In the genomic region with DNA sequence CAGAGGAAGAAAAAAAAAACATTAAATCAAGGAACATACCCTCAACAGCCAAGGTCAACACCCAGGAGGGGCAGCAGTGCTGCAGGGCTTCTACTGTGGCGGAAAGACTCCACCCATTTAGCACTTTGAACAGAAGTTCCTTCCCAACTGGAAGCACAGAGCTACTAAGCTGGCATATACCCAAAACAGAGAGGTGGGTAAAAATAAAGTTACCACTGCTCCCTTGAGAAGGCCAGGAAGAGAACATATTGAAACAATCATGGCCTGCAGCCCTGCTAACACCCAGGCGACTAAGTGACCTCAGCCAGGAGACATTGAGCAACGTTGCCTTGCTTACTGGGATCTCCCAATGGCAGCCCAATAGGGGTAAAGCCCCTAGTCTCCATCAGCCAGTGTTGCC, we compare ENCODE assay signal across 9 mouse cellular contexts.
DNase-seq lines count a peak whose midpoint lies in the region; ATAC-seq lines count a peak whose summit lies in the region.
"Had no signal": no experiment of that assay in that cellular context is flagged by ENCODE, and none has a peak within 500 bp of the region (broad histone marks: within the 10 kb centered on the region; RNA-seq: fewer than 3 reads in every experiment).

No protein-coding gene starts in this region.

- H3K27me3 ChIP-seq in kidney, embryonic 14.5 days (ENCODE audit: control insufficient read depth, insufficient read depth, low read length) = no peaks in the 10 kb centered on the region
- H3K27me3 ChIP-seq in heart, embryonic 13.5 days (replicated peaks) = no peaks in the 10 kb centered on the region

- H3K4me3 ChIP-seq in kidney, embryonic 14.5 days (ENCODE audit: low read length) = no peak overlapping the region
- no peak overlapping the region for H3K4me3 ChIP-seq in heart, embryonic 13.5 days

- H3K4me1 ChIP-seq in kidney, embryonic 14.5 days (ENCODE audit: control insufficient read depth, insufficient read depth, low read length) = peaks cover 21% of the 10 kb centered on the region
- H3K4me1 ChIP-seq in heart, embryonic 13.5 days = peaks cover 42% of the 10 kb centered on the region

- H3K36me3 ChIP-seq in kidney, embryonic 14.5 days (ENCODE audit: control insufficient read depth, insufficient read depth, low read length) = no peaks in the 10 kb centered on the region
- peaks cover 7% of the 10 kb centered on the region; the same call in 1 of the 2 replicates for H3K36me3 ChIP-seq in heart, embryonic 13.5 days

- no peaks in the 10 kb centered on the region for H3K9me3 ChIP-seq in kidney, embryonic 14.5 days (ENCODE audit: control insufficient read depth, low read length)
- no peaks in the 10 kb centered on the region; the same call in 1 of the 2 replicates for H3K9me3 ChIP-seq in heart, embryonic 13.5 days

- DNase-seq in kidney, adult 11 months = peak; percentile 54
- DNase-seq in kidney, postnatal 14 days = peak; percentile 73
- DNase-seq in skeletal muscle tissue, adult 2 months (ENCODE audit: low read depth, low spot score) = peak; percentile 78
- no peak for DNase-seq in ovary, postnatal 14 days (ENCODE audit: low spot score)
- DNase-seq in right cerebral cortex, postnatal 25 days = no peak
- no peak for DNase-seq in frontal cortex, postnatal 10 days (ENCODE audit: low spot score in 2 of 2)

- no peak for ATAC-seq in kidney, embryonic 14.5 days (ENCODE audit: low FRiP score, low TSS enrichment)
- ATAC-seq in heart, embryonic 13.5 days (ENCODE audit: extremely low read depth, insufficient number of reproducible peaks, low FRiP score, low TSS enrichment) = no peak

- 52% methylated on average over 3 of the region's 3 CpGs for WGBS in kidney, embryonic 14.5 days
- WGBS in heart, embryonic 13.5 days = 56% methylated on average over 3 of the region's 3 CpGs

- H3K4me2 ChIP-seq in kidney, embryonic 14.5 days (replicated peaks; ENCODE audit: low read depth, low read length) = no peak overlapping the region
- H3K4me2 ChIP-seq in heart, embryonic 13.5 days = no peak overlapping the region
- H3K4me2 ChIP-seq: liver, embryonic 11.5 days had no signal

- no peak overlapping the region for H3K9ac ChIP-seq in kidney, embryonic 14.5 days (ENCODE audit: low read depth, low read length)
- H3K9ac ChIP-seq in heart, embryonic 13.5 days = no peak overlapping the region

- H3K27ac ChIP-seq in kidney, embryonic 14.5 days (ENCODE audit: low read depth, low read length) = no peak overlapping the region
- peak overlapping the region; percentile 34; the same call in 1 of the 2 replicates for H3K27ac ChIP-seq in heart, embryonic 13.5 days (replicated peaks)

Comparison
In these comparisons a context has a peak if more than half of its experiments do, and no peak if none do; other contexts are left out.
1. DNase-seq: peak in kidney, adult 11 months (single experiment), kidney, postnatal 14 days (single experiment) and skeletal muscle tissue, adult 2 months (single experiment); none in ovary, postnatal 14 days (single experiment), right cerebral cortex, postnatal 25 days (single experiment) and frontal cortex, postnatal 10 days (0 of 2).